Mouse (Mus musculus): ENCODE measurements around the gene Ralb.

GRCm38 (mm10) chr1:119437401-119437800, 67.2 kb downstream of the Ralb start:
- TF ChIP-seq CTCF (IDR thresholded peaks at IDR 0.05; ENCODE audit: insufficient read depth, low read depth, low read length) (no peak), POLR2A (IDR thresholded peaks at IDR 0.05; ENCODE audit: insufficient read depth, low read depth, low read length) (no peak)

Measured in olfactory bulb, adult 2 months (tissue).